Mouse (Mus musculus) CH12.LX (cell line): ENCODE results near the gene Sec24a.

Experiments
- CTCF ChIP-seq, 2 experiments: IDR thresholded peaks in 1 of 2; conservative IDR thresholded peaks in 1 of 2; 2 replicates each; pipeline ENCODE4 v1.5.1; 2011 to 2012; ENCODE audit warnings: low read depth in 2 of 2, low read length in 2 of 2, improper control_type of control experiment in 1 of 2, inconsistent platforms in 1 of 2, mild to moderate bottlenecking in 1 of 2, moderate library complexity in 1 of 2
- E2F4 ChIP-seq: IDR thresholded peaks from 2 replicates; pipeline ENCODE4 v1.6.1; 2011; ENCODE audit warnings: low read depth, low read length, improper control_type of control experiment; ENCODE audit not compliant: insufficient replicate concordance
- HCFC1 ChIP-seq: IDR thresholded peaks from 2 replicates; pipeline ENCODE4 v1.6.1; 2012; ENCODE audit warnings: low read depth, mild to moderate bottlenecking, inconsistent platforms, low read length, improper control_type of control experiment
- MAFK ChIP-seq: IDR thresholded peaks from 2 replicates; pipeline ENCODE4 v1.6.1; 2011; ENCODE audit warnings: low read length, improper control_type of control experiment; ENCODE audit not compliant: insufficient replicate concordance
- POLR2A ChIP-seq: IDR thresholded peaks from 2 replicates; pipeline ENCODE4 v1.6.1; 2011; ENCODE audit warnings: low read depth, mild to moderate bottlenecking, improper control_type of control experiment, low read length
- POLR2AphosphoS2 ChIP-seq: IDR thresholded peaks from 2 replicates; pipeline ENCODE4 v1.6.1; 2011; ENCODE audit warnings: low read depth, low read length, improper control_type of control experiment
- ZMIZ1 ChIP-seq: IDR thresholded peaks from 2 replicates; pipeline ENCODE4 v1.6.1; 2012; ENCODE audit warnings: low read depth, mild to moderate bottlenecking, inconsistent platforms, low read length, improper control_type of control experiment

DNA sequence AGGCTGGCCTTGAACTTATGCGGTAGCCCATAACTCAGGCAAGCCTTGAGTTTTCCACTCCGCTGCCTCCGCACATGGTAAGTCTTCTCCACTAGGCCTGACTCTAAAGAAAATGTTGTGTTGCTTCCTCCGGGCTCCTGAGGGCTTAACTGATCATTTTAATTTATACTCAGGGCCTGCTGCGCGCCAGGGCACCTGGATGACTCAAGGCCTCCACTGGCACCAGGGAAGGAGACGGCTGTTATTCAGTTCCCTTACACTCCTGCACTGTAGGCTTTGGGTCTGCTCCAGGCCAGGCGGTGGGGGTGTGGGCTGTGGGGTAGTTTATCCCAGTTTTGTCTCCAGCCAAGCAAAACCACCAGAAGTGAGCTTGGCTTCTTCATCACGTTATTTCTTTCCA is 90.1 kb downstream of the Sec24a start:
- no peak for TF ChIP-seq POLR2A
- TF ChIP-seq ZMIZ1 = no peak
- TF ChIP-seq CTCF (conservative IDR thresholded peaks at IDR 0.05 in 1 of 2, IDR thresholded peaks at IDR 0.05 in 1 of 2; ENCODE audit: low read depth in 2 of 2, low read length in 2 of 2) = no peak
- TF ChIP-seq MAFK = no peak
- TF ChIP-seq POLR2AphosphoS2 = no peak
- no peak for TF ChIP-seq E2F4
- no peak for TF ChIP-seq HCFC1
